Mouse (Mus musculus): Measurements from ENCODE around the gene Ptgs1.

Ptgs1 gene

GRCm38 (mm10) chr2:36251156-36251555 is 20.9 kb downstream of the Ptgs1 start:
- DNase-seq (ENCODE audit: low spot score in 2 of 2), result no peak

GRCm38 (mm10) chr2:36252505-36252904 is 22.3 kb downstream of the Ptgs1 start:
- DNase-seq (ENCODE audit: low spot score in 2 of 2), result no peak

- DNase-seq (ENCODE audit: low spot score in 2 of 2), result no peak
Measured at GRCm38 (mm10) chr2:36254445-36254844, 24.2 kb downstream of the Ptgs1 start.

GRCm38 (mm10) chr2:36256931-36257330 is 26.7 kb downstream of the Ptgs1 start:
- no peak for DNase-seq (ENCODE audit: low spot score in 2 of 2)

GRCm38 (mm10) chr2:36259382-36259781 is 29.2 kb downstream of the Ptgs1 start:
- peak in 1 of 2 experiments; percentile 43 for DNase-seq (ENCODE audit: low spot score in 2 of 2)

- peak in 1 of 2 experiments; percentile 41 for DNase-seq (ENCODE audit: low spot score in 2 of 2)
Measured at GRCm38 (mm10) chr2:36259798-36260540, 29.7 kb downstream of the Ptgs1 start.

GRCm38 (mm10) chr2:36262025-36262424 is 31.8 kb downstream of the Ptgs1 start:
- no peak for DNase-seq (ENCODE audit: low spot score in 2 of 2)

- DNase-seq (ENCODE audit: low spot score in 2 of 2), result no peak
Measured at GRCm38 (mm10) chr2:36269458-36269857, 39.2 kb downstream of the Ptgs1 start.

- DNase-seq (ENCODE audit: low spot score in 2 of 2), result no peak
Measured at GRCm38 (mm10) chr2:36270186-36270585, 40.0 kb downstream of the Ptgs1 start.

GRCm38 (mm10) chr2:36271085-36271484 is 40.9 kb downstream of the Ptgs1 start:
- DNase-seq (ENCODE audit: low spot score in 2 of 2), result no peak

- DNase-seq (ENCODE audit: low spot score in 2 of 2), result no peak
Measured at GRCm38 (mm10) chr2:36272288-36272950, 42.2 kb downstream of the Ptgs1 start.

- peak; percentile 24 to 72 for DNase-seq (ENCODE audit: low spot score in 2 of 2)
Measured at GRCm38 (mm10) chr2:36276454-36276853, 46.2 kb downstream of the Ptgs1 start.

- DNase-seq (ENCODE audit: low spot score in 2 of 2), result no peak
Measured at GRCm38 (mm10) chr2:36278760-36279159, 48.5 kb downstream of the Ptgs1 start.

GRCm38 (mm10) chr2:36281138-36281537 is 50.9 kb downstream of the Ptgs1 start:
- DNase-seq (ENCODE audit: low spot score in 2 of 2), result no peak

- no peak for DNase-seq (ENCODE audit: low spot score in 2 of 2)
Measured at GRCm38 (mm10) chr2:36282301-36282700, 52.1 kb downstream of the Ptgs1 start.

Data from spleen, postnatal 4 days (tissue).